Mouse (Mus musculus): Measurements from ENCODE around the gene Gm15056. TPM values are rescaled to one million over a fixed set of nuclear protein-coding genes. Genes with fewer than 3 reads are reported as not detected.

The Gm15056 gene
- not detected in 2 replicates for polyA plus RNA-seq (2015; fragmentation: Nextera tagmentation; extraction: Ambion mirVana)

DNA sequence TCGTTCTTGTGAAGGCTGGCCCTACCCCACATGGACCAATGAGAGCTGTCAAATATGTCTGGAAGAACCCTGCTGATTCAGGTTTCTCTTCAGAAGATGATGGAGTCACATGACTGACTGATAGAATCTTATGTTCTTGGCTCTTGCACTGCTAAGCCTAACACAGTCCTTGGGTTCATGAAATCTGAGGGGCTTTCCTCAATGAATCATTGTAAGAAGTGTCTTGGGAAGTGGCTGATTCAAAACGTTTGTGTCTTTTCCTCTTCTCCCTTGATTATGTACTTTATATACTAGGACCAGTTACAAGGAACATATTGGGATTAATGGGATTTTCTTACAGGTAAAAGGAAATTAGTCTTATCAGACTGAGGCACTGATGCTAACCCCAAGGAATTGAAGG, at the start of gene Gm15056:
Gene Gm15056 (minus strand): TSS at position 101 of the 400 bp plus-strand sequence.
- H3K9me3 ChIP-seq (replicated peaks): 0 out of 2 replicates have a peak, but pooled peaks cover 4% of the 10 kb centered on the region
- ATAC-seq (replicated peaks; ENCODE audit: low FRiP score): no peak
- no peaks in the 10 kb centered on the region for H3K36me3 ChIP-seq
- H3K27me3 ChIP-seq: no peaks in the 10 kb centered on the region
- WGBS: 61% methylated on average over 2 of the region's 2 CpGs
- no peak within 1 kb of the TSS for H3K4me3 ChIP-seq (replicated peaks)
- H3K27ac ChIP-seq: no peak within 1 kb of the TSS
- H3K4me2 ChIP-seq: no peak within 1 kb of the TSS
- no peaks in the 10 kb centered on the region for H3K4me1 ChIP-seq
- H3K9ac ChIP-seq: no peak within 1 kb of the TSS

DNA sequence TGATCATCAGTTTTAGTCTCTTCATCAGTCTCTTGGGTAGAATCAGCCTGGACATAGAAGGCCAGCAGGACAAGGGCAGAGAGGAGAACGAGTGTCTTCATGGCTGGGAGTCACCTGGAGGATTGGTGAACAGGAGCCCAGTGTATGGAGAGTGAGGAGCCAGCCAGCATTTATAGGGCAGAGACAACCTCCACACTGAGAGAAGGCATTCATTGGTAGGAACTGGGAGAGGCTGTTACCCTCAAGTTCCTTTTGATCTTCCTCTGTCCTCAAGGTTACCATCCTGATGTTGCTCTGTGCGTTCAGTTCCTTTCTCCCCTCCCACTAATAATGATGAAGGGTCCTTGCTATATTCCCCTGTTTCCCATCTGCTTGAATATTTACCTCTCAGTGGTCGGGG, 42.2 kb upstream of the Gm15056 start, which contains the start of gene AY761185:
Gene AY761185 (minus strand): TSS at position 101 of the 400 bp plus-strand sequence.
- Histone ChIP-seq H3K4me1 (no peaks in the 10 kb centered on the region), H3K9me3 (replicated peaks) (peaks cover 10% of the 10 kb centered on the region), H3K9ac (no peak within 1 kb of the TSS), H3K36me3 (no peaks in the 10 kb centered on the region), H3K27me3 (no peaks in the 10 kb centered on the region), H3K4me3 (replicated peaks) (no peak within 1 kb of the TSS), H3K27ac (no peak within 1 kb of the TSS), H3K4me2 (no peak within 1 kb of the TSS)
- WGBS: 79% methylated on average over 3 of the region's 3 CpGs
- no peak for ATAC-seq (replicated peaks; ENCODE audit: low FRiP score)

DNA sequence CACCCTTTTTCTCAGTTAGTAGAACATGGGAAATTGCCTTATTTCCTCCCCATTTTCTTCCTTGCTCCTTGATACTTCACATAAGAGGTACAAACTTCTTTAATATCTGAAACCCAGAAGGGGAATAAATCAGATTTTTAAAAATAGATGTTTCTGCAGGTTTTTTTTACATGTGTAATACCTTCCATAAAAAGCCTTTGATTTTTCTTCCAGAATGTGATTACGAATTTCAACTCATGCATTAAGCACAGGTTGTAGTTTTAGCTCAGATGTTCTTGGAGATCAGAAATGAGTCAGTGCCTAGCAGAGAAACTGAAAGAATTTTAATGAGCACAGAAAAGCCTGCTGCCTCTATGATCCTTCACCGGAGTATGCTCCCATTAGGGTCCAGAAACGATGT, 19.5 kb upstream of the Gm15056 start, which contains the start of gene Gm6040:
Gene Gm6040 (minus strand): TSS at position 101 of the 400 bp plus-strand sequence.
- 75% methylated on average over 3 of the region's 3 CpGs for WGBS
- H3K9me3 ChIP-seq (replicated peaks): peaks cover 1% of the 10 kb centered on the region; the same call in 1 of the 2 replicates
- no peak within 1 kb of the TSS for H3K4me2 ChIP-seq
- ATAC-seq (replicated peaks; ENCODE audit: low FRiP score): no peak
- no peak within 1 kb of the TSS for H3K27ac ChIP-seq
- no peaks in the 10 kb centered on the region for H3K4me1 ChIP-seq
- no peaks in the 10 kb centered on the region for H3K27me3 ChIP-seq
- H3K36me3 ChIP-seq: no peaks in the 10 kb centered on the region
- no peak within 1 kb of the TSS for H3K4me3 ChIP-seq (replicated peaks)
- no peak within 1 kb of the TSS for H3K9ac ChIP-seq

DNA sequence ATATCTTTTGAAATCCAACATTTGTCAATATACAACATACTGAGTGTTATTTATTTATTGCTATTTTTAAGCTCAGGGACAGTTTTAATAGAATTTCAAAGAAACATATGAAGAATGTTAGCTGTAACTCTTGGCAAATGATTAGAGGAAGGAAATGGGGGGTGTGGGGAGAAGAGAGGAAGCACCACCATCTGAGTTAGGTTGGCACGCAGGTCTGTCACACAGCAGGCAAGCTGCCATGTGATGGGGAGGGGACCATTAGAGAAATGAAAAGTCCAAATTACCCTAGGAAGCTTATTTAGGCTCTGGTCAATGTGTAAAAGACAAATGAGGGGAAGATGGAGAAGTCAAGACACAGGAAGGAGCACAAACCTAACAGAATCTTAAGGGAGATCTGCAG, 9.9 kb upstream of the Gm15056 start:
- no peak overlapping the region for H3K4me2 ChIP-seq
- H3K36me3 ChIP-seq: no peaks in the 10 kb centered on the region
- H3K4me3 ChIP-seq (replicated peaks): no peak overlapping the region
- H3K9ac ChIP-seq: no peak overlapping the region
- H3K4me1 ChIP-seq: no peaks in the 10 kb centered on the region
- H3K27me3 ChIP-seq: no peaks in the 10 kb centered on the region
- no peak for ATAC-seq (replicated peaks; ENCODE audit: low FRiP score)
- no peak overlapping the region for H3K27ac ChIP-seq
- WGBS: 83% methylated on average over 1 of the region's 1 CpGs
- peaks cover 4% of the 10 kb centered on the region; the same call in 1 of the 2 replicates for H3K9me3 ChIP-seq (replicated peaks)

DNA sequence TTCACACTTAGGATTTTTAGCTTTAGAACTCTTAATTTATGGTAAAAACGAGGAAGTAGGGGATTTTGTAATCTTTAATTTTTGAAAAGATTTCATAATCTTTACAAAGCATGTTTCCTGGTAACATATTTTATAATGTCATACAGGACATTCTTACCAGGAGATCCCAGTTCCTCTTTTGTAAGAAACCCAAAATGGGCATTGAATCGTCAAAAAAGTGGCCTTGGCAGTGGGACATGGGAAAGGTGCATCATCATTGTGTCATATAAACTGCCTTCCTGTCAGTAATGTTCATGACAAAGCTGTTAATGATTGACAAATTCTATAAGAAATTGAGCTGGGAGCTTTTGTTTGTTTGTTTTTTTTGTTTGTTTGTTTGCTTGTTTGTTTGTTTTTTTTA, 5.8 kb upstream of the Gm15056 start:
- H3K9ac ChIP-seq: no peak overlapping the region
- no peaks in the 10 kb centered on the region for H3K27me3 ChIP-seq
- 58% methylated on average over 2 of the region's 2 CpGs for WGBS
- H3K4me3 ChIP-seq (replicated peaks): no peak overlapping the region
- no peak for ATAC-seq (replicated peaks; ENCODE audit: low FRiP score)
- no peaks in the 10 kb centered on the region for H3K36me3 ChIP-seq
- H3K4me1 ChIP-seq: no peaks in the 10 kb centered on the region
- H3K4me2 ChIP-seq: no peak overlapping the region
- H3K27ac ChIP-seq: no peak overlapping the region
- H3K9me3 ChIP-seq (replicated peaks): no peaks in the 10 kb centered on the region

DNA sequence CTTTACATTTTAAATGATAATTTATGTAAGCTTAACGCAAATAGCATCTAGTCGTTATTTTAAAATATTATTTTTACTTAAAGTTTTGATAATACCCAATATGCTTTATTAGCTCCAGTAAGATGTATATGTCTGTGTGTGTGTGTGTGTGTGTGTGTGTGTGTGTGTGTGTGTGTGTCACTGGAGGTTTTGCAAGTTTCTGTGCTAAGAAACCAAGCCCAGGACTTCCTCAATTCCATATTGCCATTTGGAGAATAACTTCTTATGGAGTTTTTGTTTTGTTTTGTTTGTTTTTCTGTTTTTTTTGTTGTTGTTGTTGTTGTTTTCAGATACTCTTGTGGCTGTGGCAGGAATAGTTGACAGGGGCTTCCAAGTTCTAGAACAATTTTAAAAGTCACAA, 4.7 kb upstream of the Gm15056 start:
- no peak overlapping the region for H3K27ac ChIP-seq
- no peaks in the 10 kb centered on the region for H3K36me3 ChIP-seq
- H3K9me3 ChIP-seq (replicated peaks): no peaks in the 10 kb centered on the region
- no peaks in the 10 kb centered on the region for H3K27me3 ChIP-seq
- WGBS: 89% methylated on average over 2 of the region's 2 CpGs
- no peak overlapping the region for H3K4me3 ChIP-seq (replicated peaks)
- no peak overlapping the region for H3K4me2 ChIP-seq
- H3K4me1 ChIP-seq: no peaks in the 10 kb centered on the region
- ATAC-seq (replicated peaks; ENCODE audit: low FRiP score): no peak
- no peak overlapping the region for H3K9ac ChIP-seq

DNA sequence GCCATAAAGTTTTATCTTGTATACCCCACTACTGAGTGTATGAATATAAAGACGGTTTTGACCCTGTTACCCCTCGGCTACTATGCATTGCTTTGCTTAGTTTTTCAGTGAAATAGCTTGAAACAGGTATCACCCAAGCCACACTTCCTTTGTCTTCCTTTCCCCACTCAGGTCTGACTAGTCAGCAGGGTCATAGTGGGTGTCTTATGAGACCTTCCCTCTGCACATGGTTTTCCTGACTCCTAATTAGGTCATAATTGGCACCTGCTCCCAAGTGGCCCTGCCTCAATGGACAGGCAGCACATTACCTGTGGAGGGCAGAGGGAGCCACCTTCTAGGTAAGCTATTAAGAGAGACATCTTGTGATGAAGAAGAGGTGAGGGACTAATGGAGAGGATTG, 10.1 kb downstream of the Gm15056 start, which contains the start of gene Defb33:
Gene Defb33 (plus strand): TSS at position 301 of the 400 bp plus-strand sequence.
- Histone ChIP-seq H3K27me3 (no peaks in the 10 kb centered on the region), H3K9ac (no peak within 1 kb of the TSS), H3K4me1 (no peaks in the 10 kb centered on the region), H3K36me3 (no peaks in the 10 kb centered on the region), H3K27ac (no peak within 1 kb of the TSS), H3K4me3 (replicated peaks) (no peak within 1 kb of the TSS), H3K4me2 (no peak within 1 kb of the TSS), H3K9me3 (replicated peaks) (no peaks in the 10 kb centered on the region)
- ATAC-seq (replicated peaks; ENCODE audit: low FRiP score): no peak
- WGBS: 85% methylated on average over 2 of the region's 2 CpGs

DNA sequence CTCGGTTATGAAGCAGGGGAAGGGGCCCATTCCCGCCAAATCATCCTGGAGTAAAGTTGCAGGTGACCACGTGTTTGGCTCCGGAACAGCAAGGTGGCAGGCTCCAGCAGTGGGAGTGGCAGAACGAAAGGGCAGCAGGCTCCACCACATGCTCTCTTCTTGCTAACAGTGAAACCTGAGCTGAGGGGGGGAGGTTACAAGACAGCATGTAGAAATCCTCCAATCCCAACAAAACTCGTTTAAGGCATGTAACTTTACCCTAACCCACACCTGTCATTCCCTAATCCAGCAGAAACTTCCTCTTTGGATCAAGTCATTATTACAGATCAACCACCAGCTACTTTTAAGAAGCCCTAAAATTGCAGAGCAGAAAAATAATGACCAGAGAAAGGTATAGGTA, 27.8 kb downstream of the Gm15056 start:
- no peaks in the 10 kb centered on the region for H3K36me3 ChIP-seq
- no peak overlapping the region for H3K4me2 ChIP-seq
- H3K9me3 ChIP-seq (replicated peaks): no peaks in the 10 kb centered on the region
- H3K9ac ChIP-seq: no peak overlapping the region
- H3K27ac ChIP-seq: no peak overlapping the region
- no peak for ATAC-seq (replicated peaks; ENCODE audit: low FRiP score)
- no peaks in the 10 kb centered on the region for H3K4me1 ChIP-seq
- no peak overlapping the region for H3K4me3 ChIP-seq (replicated peaks)
- no peaks in the 10 kb centered on the region for H3K27me3 ChIP-seq
- 35% methylated on average over 6 of the region's 6 CpGs for WGBS

Other genes with a start within 250 kb of the Gm15056 start
- gene Defb33, start 10.0 kb downstream of the Gm15056 start, polyA plus RNA-seq (2015; fragmentation: Nextera tagmentation; extraction: Ambion mirVana): not detected in 2 replicates
- gene Gm6040, start 19.4 kb upstream of the Gm15056 start, polyA plus RNA-seq (2015; fragmentation: Nextera tagmentation; extraction: Ambion mirVana): not detected in 2 replicates
- gene AY761185, start 42.1 kb upstream of the Gm15056 start, polyA plus RNA-seq (2015; fragmentation: Nextera tagmentation; extraction: Ambion mirVana): not detected in 2 replicates
- gene Defa21, start 122.9 kb upstream of the Gm15056 start, polyA plus RNA-seq (2015; fragmentation: Nextera tagmentation; extraction: Ambion mirVana): not detected in 2 replicates
- not detected in 2 replicates for gene Defa23, start 152.4 kb upstream of the Gm15056 start, polyA plus RNA-seq (2015; fragmentation: Nextera tagmentation; extraction: Ambion mirVana)
- not detected in 2 replicates for gene Defa35, start 162.4 kb upstream of the Gm15056 start, polyA plus RNA-seq (2015; fragmentation: Nextera tagmentation; extraction: Ambion mirVana)
- not detected in 2 replicates for gene Defa25, start 181.8 kb upstream of the Gm15056 start, polyA plus RNA-seq (2015; fragmentation: Nextera tagmentation; extraction: Ambion mirVana)
- gene Gm14851, start 193.4 kb upstream of the Gm15056 start, polyA plus RNA-seq (2015; fragmentation: Nextera tagmentation; extraction: Ambion mirVana): not detected in 2 replicates
- gene Defa30, start 232.0 kb upstream of the Gm15056 start, polyA plus RNA-seq (2015; fragmentation: Nextera tagmentation; extraction: Ambion mirVana): not detected in 2 replicates

All from kidney, embryonic 15.5 days (tissue).